Mouse (Mus musculus) skeletal muscle tissue, postnatal 0 days (tissue): ENCODE measurements around the gene Xrra1. TPM values are rescaled to one million over a fixed set of nuclear protein-coding genes. Genes with fewer than 3 reads are reported as not detected.

ENCODE experiments used
- polyA plus RNA-seq: library from polyadenylated mRNA; unstranded; fragments of >200 nt; fragmentation: Nextera tagmentation; extraction: Ambion mirVana; gene quantifications from 2 replicates; pipeline ENCODE4 v1.2.1, GENCODE M21; 2015

Gene Xrra1
- 0.56 and 0.87 TPM in 2 replicates for polyA plus RNA-seq

DNA sequence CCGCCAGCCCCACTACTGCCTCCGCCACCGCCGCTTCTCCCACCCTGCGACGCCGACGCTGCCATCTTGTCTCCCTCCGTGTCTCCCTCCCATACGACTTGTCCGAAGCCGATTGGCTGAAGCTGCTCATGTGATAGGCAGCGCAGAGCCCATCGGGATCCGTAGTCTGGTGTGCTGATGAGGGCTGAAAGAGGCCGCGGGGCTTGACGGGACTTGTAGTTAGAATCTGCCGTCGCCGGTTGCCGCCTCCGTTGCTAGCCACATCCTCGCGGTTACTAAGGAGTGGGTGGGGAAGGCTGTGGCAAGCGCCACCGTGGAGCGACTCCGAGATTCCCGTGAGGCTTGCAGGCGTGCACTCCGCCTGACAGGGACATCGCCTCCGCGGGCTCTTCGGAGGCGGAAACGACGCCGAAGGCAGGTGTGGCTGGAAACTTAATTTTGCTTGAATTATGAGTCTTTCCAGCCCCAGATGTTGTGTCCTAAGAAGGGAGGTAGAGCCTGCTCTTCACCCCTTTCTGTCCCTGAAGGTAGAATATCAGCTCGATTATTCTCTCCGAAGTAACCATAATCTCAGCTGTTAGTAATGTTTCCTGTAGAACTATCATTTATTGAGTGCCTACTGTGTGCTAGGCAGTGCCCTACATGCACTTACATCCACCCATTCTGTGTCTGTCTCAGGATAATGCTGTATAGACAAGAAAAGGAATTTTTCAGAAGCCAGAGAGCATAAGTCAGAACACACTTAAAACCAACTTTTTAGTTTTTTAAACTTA is at the start of gene Xrra1:
Gene Xrra1 (plus strand): TSS at position 304 of the 773 bp plus-strand sequence.

DNA sequence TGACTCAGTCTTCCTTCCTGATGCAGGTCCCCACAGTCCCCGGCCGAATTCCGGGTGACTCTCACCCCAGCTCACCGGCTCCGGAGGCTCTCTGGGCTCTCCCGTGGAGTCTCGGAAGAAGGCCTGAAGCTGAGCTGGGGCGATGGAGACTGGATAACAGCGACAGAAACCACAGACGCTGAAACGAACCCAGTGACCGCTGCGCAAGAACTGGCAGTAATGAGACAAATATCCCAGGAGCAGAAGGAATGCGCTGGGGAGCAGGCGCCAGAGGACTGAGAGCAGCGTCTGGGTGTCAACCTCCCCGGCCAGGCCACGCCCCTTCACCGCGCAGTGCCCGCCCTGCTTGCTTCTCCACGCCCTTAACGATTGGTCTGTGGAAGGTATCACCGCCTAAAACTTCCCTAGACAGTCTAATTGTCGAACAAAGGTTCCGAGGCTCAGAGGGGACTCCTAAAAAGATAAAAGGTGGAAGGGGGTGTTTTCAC is 30.8 kb upstream of the Xrra1 start, which contains the start of gene Neu3:
Gene Neu3 (minus strand): TSS at position 335 of the 488 bp plus-strand sequence.

DNA sequence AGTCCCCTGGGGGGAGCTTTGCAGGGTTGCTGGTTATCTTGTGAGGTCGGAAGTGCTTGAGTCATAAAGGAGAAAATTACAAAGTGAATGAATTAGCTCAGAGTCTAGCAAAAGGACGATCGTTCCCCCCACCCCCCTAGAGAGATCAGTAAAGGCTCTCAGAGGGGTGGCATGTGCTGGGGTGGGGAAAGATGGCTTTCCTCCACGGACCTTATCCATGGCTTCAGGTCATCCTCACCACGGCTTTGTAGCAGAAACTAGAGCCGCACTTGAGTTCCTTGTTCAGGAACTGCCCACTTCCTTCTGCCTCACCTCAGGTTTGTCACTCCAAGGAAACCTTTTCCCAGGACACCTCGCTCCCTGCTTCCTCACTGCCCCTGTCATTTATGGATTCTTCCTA is 4.4 kb downstream of the Xrra1 start, which contains the start of gene Spcs2:
Gene Spcs2 (minus strand): TSS at position 101 of the 400 bp plus-strand sequence.

Other genes with a start within 250 kb of the Xrra1 start
- gene Tpbgl, start 232.0 kb upstream of the Xrra1 start, polyA plus RNA-seq = 21.4 and 21.7 TPM in 2 replicates
- 5.5 and 6.9 TPM in 2 replicates for gene Slco2b1, start 147.8 kb upstream of the Xrra1 start, polyA plus RNA-seq
- not detected in 2 replicates for gene Olfr520, start 128.8 kb upstream of the Xrra1 start, polyA plus RNA-seq
- not detected in 2 replicates for gene Olfr521, start 95.6 kb upstream of the Xrra1 start, polyA plus RNA-seq
- 1.5 and 1.6 TPM in 2 replicates for gene Neu3, start 30.7 kb upstream of the Xrra1 start, polyA plus RNA-seq
- gene Spcs2, start 4.3 kb downstream of the Xrra1 start, polyA plus RNA-seq = 154 and 170 TPM in 2 replicates
- 2.0 TPM in 2 replicates for gene Rnf169, start 121.3 kb downstream of the Xrra1 start, polyA plus RNA-seq
- 2.3 and 2.5 TPM in 2 replicates for gene Chrdl2, start 147.1 kb downstream of the Xrra1 start, polyA plus RNA-seq